Mouse (Mus musculus) stomach, embryonic 15.5 days (tissue): ENCODE results near the gene Coro7. TPM values are rescaled to one million over a fixed set of nuclear protein-coding genes. Genes with fewer than 3 reads are reported as not detected.

Experiments used
- ATAC-seq: fragments of 200-750 bp; cut with Nextera tagmentation; 2 replicates; pipeline ENCODE4 v1.8.0; 2017; ENCODE audit warnings: low read depth, moderate number of reproducible peaks, moderate TSS enrichment; ENCODE audit not compliant: insufficient read depth, low FRiP score
- H3K27ac ChIP-seq: fragments of 300-500 bp; sonication (generic); 2 replicates; pipeline ENCODE4 v1.5.1; 2015; ENCODE audit warnings: mild to moderate bottlenecking, inconsistent platforms
- H3K27me3 ChIP-seq: fragments of 300-500 bp; sonication (generic); replicated peaks from 2 replicates; pipeline ENCODE4 v1.6.1; 2015; ENCODE audit warnings: inconsistent platforms
- H3K36me3 ChIP-seq: fragments of 300-500 bp; sonication (generic); 2 replicates; pipeline ENCODE4 v1.6.1; 2015; ENCODE audit warnings: inconsistent platforms
- H3K4me1 ChIP-seq: fragments of 300-500 bp; sonication (generic); 2 replicates; pipeline ENCODE4 v1.6.1; 2015; ENCODE audit warnings: inconsistent platforms
- H3K4me2 ChIP-seq: fragments of 300-500 bp; sonication (generic); 2 replicates; pipeline ENCODE4 v1.6.1; 2015; ENCODE audit warnings: mild to moderate bottlenecking, inconsistent platforms
- H3K4me3 ChIP-seq: fragments of 300-500 bp; sonication (generic); replicated peaks from 2 replicates; pipeline ENCODE4 v1.5.1; 2015; ENCODE audit warnings: inconsistent platforms
- H3K9ac ChIP-seq: fragments of 300-500 bp; sonication (generic); 2 replicates; pipeline ENCODE4 v1.6.1; 2015; ENCODE audit warnings: inconsistent platforms
- H3K9me3 ChIP-seq: fragments of 300-500 bp; sonication (generic); 2 replicates; pipeline ENCODE4 v1.6.1; 2016; ENCODE audit warnings: inconsistent platforms
- WGBS: fragments of 180-500 bp; shearing (Covaris S2); methylation state at CpG from one replicate; pipeline ENCODE4 v1.1.7; 2015; 5-methylcytosine and 5-hydroxymethylcytosine counted together
- polyA plus RNA-seq: library from polyadenylated mRNA; unstranded; fragments of >200 nt; fragmentation: Nextera tagmentation; extraction: Ambion mirVana; gene quantifications from 2 replicates; pipeline ENCODE4 v1.2.1, GENCODE M21; 2015

Coro7 gene
- polyA plus RNA-seq, 1 experiment from 2014 or later, result 16.3 TPM

DNA sequence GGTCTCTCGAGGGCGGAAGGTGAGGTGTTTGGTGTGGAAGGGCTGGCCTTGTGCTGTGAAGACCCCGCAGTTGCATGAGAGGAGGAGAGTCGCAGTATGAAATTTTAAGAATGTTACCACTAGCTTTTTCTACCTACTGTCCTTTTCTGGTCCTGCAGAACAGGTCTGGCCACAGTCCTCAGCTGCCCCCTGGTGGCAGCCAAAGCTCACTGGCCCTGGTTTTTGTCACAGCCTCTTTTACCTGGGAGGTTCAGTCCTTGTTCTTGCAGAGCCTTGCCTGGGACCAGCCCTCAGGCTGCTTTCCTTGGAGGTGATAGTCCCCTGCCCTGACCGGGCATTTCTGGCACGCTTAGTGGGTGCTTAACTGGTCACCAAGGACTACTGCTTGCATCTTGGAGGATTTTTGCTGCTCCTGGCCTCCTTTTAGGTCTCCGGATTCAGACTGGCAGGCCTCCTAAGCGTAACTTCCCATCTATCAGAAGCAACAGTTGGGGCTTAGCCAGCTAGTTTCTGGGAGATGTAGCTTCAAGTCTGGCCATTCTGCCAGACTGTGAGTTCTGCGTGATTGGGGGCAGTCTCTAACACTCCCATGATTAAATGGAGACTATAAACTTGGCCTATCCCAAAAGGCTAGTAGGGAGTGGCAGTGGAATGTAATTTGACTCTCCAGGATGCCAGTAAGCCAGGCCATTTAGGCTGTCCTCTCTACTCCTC lies 71.6 kb downstream of the Coro7 start:
- Histone ChIP-seq H3K4me2 (no peak overlapping the region), H3K4me3 (no peak overlapping the region), H3K36me3 (peaks cover 24% of the 10 kb centered on the region), H3K27ac (peak overlapping the region; percentile 62), H3K27me3 (no peaks in the 10 kb centered on the region), H3K9me3 (no peaks in the 10 kb centered on the region), H3K9ac (no peak overlapping the region), H3K4me1 (peaks cover 55% of the 10 kb centered on the region)
- WGBS, result 38% methylated on average over 9 of the region's 9 CpGs
- 0 out of 2 replicates have a peak, but pooled peaks have one; percentile 20 for ATAC-seq

DNA sequence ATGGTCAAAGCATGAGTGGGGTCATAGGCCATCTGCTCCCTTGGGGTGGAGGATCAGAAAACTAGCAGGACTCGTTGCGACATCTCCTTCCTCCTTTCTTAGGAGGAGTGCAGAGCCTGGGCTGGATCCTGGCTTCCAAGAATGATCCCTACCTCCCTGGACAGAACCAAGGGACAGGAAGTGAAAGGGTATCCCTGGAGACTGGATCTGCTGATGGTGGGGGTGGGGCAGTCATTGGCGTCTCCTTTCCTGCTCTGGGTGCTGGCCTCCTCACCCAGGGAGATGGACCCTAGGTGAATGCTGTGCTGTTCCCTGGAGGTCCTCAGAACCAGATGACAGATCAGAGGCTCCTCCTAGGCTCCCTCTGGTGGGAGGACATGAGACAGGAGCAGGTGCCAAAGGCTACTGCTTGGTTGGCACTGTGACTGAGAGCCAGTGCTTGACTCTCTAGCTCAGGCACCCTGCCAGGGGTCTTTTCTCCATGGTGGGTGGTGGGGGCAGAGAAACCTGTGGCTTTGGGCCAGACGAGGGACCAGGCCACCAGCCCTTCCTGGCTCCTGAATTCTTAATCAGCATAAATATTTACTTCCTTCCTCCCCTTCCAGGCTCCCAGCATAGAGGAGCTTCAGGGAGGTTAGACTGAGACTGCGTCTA lies 73.0 kb downstream of the Coro7 start:
- ATAC-seq, result no peak
- 0 out of 2 replicates have a peak overlapping the region, but pooled peaks have one; percentile 19 for H3K4me2 ChIP-seq
- H3K36me3 ChIP-seq, result peaks cover 16% of the 10 kb centered on the region
- no peak overlapping the region for H3K4me3 ChIP-seq
- no peak overlapping the region for H3K9ac ChIP-seq
- 15% methylated on average over 5 of the region's 5 CpGs for WGBS
- H3K27ac ChIP-seq, result peak overlapping the region; percentile 62
- no peaks in the 10 kb centered on the region for H3K27me3 ChIP-seq
- no peaks in the 10 kb centered on the region for H3K9me3 ChIP-seq
- peaks cover 68% of the 10 kb centered on the region for H3K4me1 ChIP-seq

DNA sequence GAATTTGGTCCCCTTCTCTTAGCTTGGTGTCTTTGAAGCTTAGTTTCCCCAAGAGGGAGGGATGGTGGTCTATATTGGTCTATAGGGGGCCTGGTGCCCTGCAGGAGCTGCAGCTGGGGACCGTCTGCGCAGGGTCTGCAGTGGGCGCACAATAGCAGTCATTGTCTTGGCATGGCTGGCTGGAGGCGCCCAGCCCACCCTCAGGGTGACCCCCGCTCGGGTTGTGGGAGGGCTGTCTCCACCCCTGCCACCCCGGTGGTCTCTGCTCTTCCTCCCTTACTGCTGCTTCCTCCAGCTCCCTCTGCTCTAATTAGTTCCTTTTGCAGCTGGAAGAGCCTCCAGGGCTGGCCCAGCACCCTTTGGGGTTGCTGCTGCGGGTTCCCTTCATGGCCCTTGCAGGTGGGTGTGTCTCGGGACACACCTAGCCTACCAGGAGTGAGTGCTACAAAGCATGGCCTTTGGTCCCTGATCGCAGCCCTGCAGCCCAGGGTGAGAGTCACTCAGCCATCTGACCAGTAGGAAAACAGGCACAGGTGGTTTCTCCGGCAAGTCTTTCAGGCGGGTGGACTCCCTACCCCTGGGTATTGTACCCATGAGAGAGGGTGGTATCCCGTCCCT lies 74.0 kb downstream of the Coro7 start:
- H3K9me3 ChIP-seq, result no peaks in the 10 kb centered on the region
- H3K27ac ChIP-seq, result peak overlapping the region; percentile 62
- no peak overlapping the region for H3K9ac ChIP-seq
- peak overlapping the region; percentile 25; the same call in 1 of the 2 replicates for H3K4me2 ChIP-seq
- peak; percentile 34; the same call in 1 of the 2 replicates for ATAC-seq
- 55% methylated on average over 13 of the region's 13 CpGs for WGBS
- H3K27me3 ChIP-seq, result no peaks in the 10 kb centered on the region
- H3K4me3 ChIP-seq, result no peak overlapping the region
- peaks cover 9% of the 10 kb centered on the region; the same call in 1 of the 2 replicates for H3K36me3 ChIP-seq
- H3K4me1 ChIP-seq, result peaks cover 76% of the 10 kb centered on the region

DNA sequence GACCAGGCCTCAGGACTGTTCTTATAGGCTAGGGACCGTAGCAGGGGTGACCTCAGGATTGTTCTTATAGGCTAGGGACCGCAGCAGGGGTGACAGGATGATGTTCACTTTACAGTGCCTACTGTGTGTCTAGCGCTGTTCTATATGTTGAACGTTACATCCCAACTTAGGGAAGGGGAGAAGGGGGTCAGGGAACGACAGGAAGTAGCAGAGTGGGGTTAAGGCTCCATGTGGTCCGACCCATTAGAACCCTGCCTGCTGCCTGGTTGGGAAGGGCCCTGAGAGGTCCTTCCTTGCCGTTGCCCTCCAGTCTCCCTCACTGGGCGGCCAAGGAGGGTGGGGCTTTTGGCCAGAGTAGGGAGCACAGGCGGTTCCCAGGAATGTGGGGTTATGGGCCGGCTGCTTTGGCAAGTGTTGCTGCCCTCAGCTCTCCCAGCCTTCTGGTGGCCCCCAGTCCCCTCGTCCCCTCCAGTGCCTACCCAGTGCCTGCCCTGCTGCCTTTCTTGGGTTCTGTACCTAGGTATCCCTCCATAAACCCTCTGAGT lies 75.2 kb downstream of the Coro7 start:
- H3K4me3 ChIP-seq, result no peak overlapping the region
- no peak for ATAC-seq
- H3K9me3 ChIP-seq, result no peaks in the 10 kb centered on the region
- no peaks in the 10 kb centered on the region for H3K27me3 ChIP-seq
- no peak overlapping the region for H3K9ac ChIP-seq
- H3K4me1 ChIP-seq, result peaks cover 84% of the 10 kb centered on the region
- H3K4me2 ChIP-seq, result no peak overlapping the region
- H3K27ac ChIP-seq, result peak overlapping the region; percentile 48; the same call in 1 of the 2 replicates
- H3K36me3 ChIP-seq, result peaks cover 7% of the 10 kb centered on the region; the same call in 1 of the 2 replicates
- WGBS, result 51% methylated on average over 11 of the region's 11 CpGs

DNA sequence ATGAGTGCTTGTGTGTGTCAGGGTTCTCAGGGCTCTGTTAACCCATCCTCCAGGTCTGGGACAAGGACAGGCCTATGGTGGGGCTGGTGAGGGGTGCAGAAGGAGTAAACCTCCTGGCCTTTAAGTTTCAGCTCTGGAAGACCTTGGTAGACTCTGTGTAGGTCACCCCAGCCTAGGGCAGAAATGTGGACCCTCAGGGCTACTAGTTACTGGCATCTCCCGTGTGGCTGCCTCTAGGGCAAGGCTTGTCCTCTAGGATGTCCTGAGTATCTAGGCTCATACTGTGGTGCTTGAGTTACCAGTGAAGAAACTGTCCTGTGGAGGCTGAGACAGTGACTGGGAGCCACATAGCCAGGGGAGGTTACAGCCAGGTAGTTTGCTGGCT lies 76.1 kb downstream of the Coro7 start:
- Histone ChIP-seq H3K4me1 (peaks cover 93% of the 10 kb centered on the region), H3K27me3 (no peaks in the 10 kb centered on the region), H3K27ac (peak overlapping the region; percentile 82), H3K4me3 (no peak overlapping the region), H3K9ac (no peak overlapping the region), H3K36me3 (0 out of 2 replicates have a peak, but pooled peaks cover 3% of the 10 kb centered on the region), H3K9me3 (no peaks in the 10 kb centered on the region), H3K4me2 (0 out of 2 replicates have a peak overlapping the region, but pooled peaks have one; percentile 27)
- 58% methylated on average over 1 of the region's 1 CpGs for WGBS
- ATAC-seq, result no peak

DNA sequence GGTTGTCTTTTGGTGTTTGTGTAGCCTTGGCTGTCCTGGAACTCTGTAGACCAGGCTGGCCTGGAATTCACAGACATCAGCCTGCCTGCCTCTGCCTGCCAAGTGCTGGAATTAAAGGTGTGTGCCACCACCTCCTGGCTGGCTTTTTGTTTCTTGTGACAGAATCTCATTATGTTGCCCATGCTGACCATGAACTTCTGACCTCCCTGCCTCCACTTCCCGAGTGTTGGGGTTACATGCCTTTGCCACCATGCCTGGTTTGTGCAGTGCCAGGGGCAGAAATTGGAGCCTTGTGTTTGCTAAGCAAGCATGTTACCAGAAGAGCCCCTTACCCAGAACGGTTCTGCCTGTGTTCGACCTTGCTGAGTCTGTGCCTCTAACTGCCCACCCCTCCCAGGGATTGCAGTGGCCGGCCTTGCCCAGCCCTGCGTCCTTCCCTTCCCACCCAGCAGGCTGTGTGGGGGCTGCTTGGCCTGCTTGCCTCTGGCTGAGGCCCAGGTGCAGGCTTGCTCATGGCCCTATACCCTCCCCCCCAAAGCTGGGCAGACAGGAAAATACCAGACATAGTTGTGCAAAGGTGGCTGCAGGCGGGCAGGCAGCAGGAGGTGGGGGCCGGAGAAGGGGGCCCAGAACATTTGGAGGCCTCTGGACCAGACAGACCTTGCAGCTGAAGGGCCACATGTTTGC lies 76.7 kb downstream of the Coro7 start:
- 22% methylated on average over 7 of the region's 7 CpGs for WGBS
- ATAC-seq, result peak; percentile 18; the same call in 1 of the 2 replicates
- Histone ChIP-seq H3K9ac (no peak overlapping the region), H3K4me3 (no peak overlapping the region), H3K27ac (peak overlapping the region; percentile 82), H3K4me2 (peak overlapping the region; percentile 27; the same call in 1 of the 2 replicates), H3K9me3 (no peaks in the 10 kb centered on the region), H3K4me1 (peaks cover 93% of the 10 kb centered on the region), H3K36me3 (no peaks in the 10 kb centered on the region), H3K27me3 (no peaks in the 10 kb centered on the region)

DNA sequence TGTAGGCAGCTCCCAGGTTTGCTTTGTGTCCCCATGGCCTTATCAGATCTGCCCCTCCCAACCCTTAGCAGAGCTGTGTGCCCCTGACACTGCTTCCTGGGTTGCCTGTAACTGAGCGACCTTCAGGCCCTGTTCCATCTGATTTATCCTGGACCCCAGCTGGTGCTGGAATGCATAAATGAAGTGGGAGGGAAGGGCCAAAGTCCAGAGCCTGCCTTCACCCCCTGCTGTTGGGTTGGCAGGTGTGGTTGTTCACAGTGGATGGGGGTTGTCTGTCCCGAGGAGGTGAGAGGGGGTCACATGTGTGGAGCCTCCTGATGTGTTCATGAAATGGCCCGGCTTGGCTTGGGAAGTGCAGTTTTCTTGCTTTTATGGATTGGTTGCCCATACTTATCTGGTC lies 77.4 kb downstream of the Coro7 start:
- no peaks in the 10 kb centered on the region for H3K27me3 ChIP-seq
- peaks cover 92% of the 10 kb centered on the region for H3K4me1 ChIP-seq
- H3K9me3 ChIP-seq, result no peaks in the 10 kb centered on the region
- H3K9ac ChIP-seq, result no peak overlapping the region
- ATAC-seq, result peak; percentile 50
- no peak overlapping the region for H3K4me3 ChIP-seq
- 24% methylated on average over 3 of the region's 3 CpGs for WGBS
- no peaks in the 10 kb centered on the region for H3K36me3 ChIP-seq
- H3K27ac ChIP-seq, result peak overlapping the region; percentile 82
- no peak overlapping the region for H3K4me2 ChIP-seq

DNA sequence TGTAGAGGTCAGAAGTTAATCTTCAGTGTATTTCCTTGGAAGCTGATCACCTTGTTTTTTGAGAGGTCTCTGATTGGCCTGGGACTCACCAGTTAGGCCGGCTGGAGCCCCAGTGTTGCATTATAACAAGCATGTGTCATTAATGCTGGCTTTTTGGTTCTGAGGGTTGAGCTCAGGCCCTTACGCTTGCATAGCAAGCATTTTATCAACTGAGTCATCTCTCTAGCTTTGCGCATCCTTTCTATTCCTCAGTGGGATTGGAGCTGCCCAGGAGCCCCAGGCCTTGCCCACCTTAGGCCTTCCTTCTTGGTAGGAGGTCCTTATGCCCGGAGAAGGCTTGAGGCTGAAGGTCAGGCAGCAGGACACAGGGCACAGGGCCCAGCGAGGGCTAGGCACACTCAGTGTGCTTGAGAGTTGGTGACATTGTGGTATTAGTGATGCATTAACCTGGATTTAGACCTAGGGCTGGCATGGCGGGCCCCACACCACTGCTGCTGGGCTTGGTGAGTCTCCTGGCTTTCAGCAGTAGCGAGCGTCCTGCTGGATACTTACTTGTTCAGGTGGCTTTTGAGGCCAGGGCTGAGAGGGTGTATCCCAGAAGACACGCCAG lies 78.8 kb downstream of the Coro7 start:
- H3K36me3 ChIP-seq, result no peaks in the 10 kb centered on the region
- ATAC-seq, result no peak
- no peak overlapping the region for H3K4me2 ChIP-seq
- peaks cover 92% of the 10 kb centered on the region for H3K4me1 ChIP-seq
- H3K27me3 ChIP-seq, result no peaks in the 10 kb centered on the region
- H3K4me3 ChIP-seq, result no peak overlapping the region
- no peaks in the 10 kb centered on the region for H3K9me3 ChIP-seq
- WGBS, result 69% methylated on average over 9 of the region's 9 CpGs
- peak overlapping the region; percentile 59 for H3K27ac ChIP-seq
- H3K9ac ChIP-seq, result no peak overlapping the region

DNA sequence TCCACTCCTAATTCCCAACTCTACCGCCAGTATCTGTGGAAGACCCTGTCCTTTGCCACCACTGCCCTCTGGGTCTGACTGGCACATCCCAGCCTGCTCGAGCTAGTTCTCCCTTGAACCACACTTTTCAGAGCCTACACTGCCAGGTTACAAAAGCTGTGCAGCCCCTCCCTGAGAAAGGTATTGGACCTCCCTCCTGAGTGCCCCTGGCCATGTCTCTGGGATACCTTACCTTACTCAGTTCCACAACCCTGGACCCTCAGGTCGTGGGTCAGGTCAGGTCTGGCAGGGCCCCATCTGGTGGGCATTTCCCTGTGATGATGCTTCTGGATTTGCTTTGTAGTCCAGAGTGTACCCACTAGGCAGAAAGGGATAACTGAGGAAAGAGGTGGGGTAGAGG lies 80.0 kb downstream of the Coro7 start:
- Histone ChIP-seq H3K9me3 (no peaks in the 10 kb centered on the region), H3K4me2 (no peak overlapping the region), H3K36me3 (no peaks in the 10 kb centered on the region), H3K4me3 (no peak overlapping the region), H3K27me3 (no peaks in the 10 kb centered on the region), H3K9ac (no peak overlapping the region), H3K4me1 (peaks cover 89% of the 10 kb centered on the region), H3K27ac (no peak overlapping the region; the same call in 1 of the 2 replicates)
- WGBS, result 79% methylated on average over 3 of the region's 3 CpGs
- ATAC-seq, result no peak

DNA sequence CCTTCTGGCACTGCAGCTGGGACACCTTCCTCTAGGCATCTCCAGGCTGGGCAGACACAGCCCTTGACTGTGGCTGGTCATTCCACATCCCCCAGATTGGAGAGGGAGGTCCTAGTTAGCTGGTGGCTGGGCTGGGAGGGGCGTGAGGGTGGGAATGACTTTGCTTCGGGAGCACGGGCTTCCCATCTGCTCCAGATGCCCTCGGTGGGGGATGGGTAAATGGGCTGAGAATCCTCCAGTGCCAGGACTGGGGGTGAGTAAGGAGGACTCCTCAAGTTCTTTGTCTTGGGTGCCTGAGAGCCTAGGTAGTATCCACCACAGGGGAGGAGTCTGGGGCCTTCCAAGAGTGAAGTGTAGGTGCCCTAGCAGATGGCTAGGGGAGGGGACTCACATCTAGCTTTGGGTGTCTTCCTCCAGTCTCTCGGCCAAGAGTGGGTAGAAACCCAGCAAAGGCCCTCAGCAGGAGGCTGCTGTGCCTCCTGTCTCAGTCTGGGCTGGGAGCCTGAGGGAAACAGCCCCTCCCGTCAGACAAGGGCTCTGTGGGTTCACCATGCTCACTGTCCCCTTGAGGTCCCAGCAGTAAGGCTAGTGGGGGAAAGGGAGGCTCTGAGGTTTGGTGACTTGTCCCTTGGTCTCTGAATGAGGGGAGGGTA lies 80.6 kb downstream of the Coro7 start:
- H3K9ac ChIP-seq, result no peak overlapping the region
- no peaks in the 10 kb centered on the region for H3K36me3 ChIP-seq
- 36% methylated on average over 6 of the region's 6 CpGs for WGBS
- peaks cover 83% of the 10 kb centered on the region for H3K4me1 ChIP-seq
- H3K4me3 ChIP-seq, result no peak overlapping the region
- peak overlapping the region; percentile 22 for H3K4me2 ChIP-seq
- H3K27me3 ChIP-seq, result no peaks in the 10 kb centered on the region
- H3K9me3 ChIP-seq, result no peaks in the 10 kb centered on the region
- no peak for ATAC-seq
- peak overlapping the region; percentile 3; the same call in 1 of the 2 replicates for H3K27ac ChIP-seq
